ENCODE assay signal across 20 mouse cellular contexts in genomic region chr2:13161717-13162116, GRCm38 (mm10).
"Had no signal": no experiment of that assay in that cellular context is flagged by ENCODE, and none has a peak within 500 bp of the region (broad histone marks: within the 10 kb centered on the region; RNA-seq: fewer than 3 reads in every experiment).

No protein-coding gene starts in this region.

- H3K4me3 ChIP-seq: lung, embryonic 15.5 days; megakaryocyte, embryonic 14.5 days; midbrain, embryonic 13.5 days; midbrain, embryonic 15.5 days; neural tube, embryonic 12.5 days had no signal

- DNase-seq: liver, postnatal 0 days; lung, adult 2 months; lung, postnatal 14 days; lung, postnatal 36 days; retina, postnatal 1 day; right cerebral cortex, adult 18-20 months; right cerebral cortex, postnatal 25 days; right cerebral cortex, postnatal 4 days; spleen, adult 18-20 months; thymus, adult 18-20 months; thymus, postnatal 25 days; thymus, postnatal 4 days had no signal

- H3K4me1 ChIP-seq: lung, embryonic 15.5 days; midbrain, embryonic 13.5 days; midbrain, embryonic 15.5 days; neural tube, embryonic 12.5 days had no signal

- H3K9me3 ChIP-seq: lung, embryonic 15.5 days; megakaryocyte, embryonic 14.5 days; midbrain, embryonic 13.5 days; midbrain, embryonic 15.5 days; neural tube, embryonic 12.5 days had no signal

- H3K4me2 ChIP-seq: lung, embryonic 15.5 days; midbrain, embryonic 11.5 days; midbrain, embryonic 13.5 days; midbrain, embryonic 15.5 days; neural tube, embryonic 12.5 days had no signal

- H3K36me3 ChIP-seq: lung, embryonic 15.5 days; midbrain, embryonic 13.5 days; midbrain, embryonic 15.5 days; neural tube, embryonic 12.5 days had no signal

- ATAC-seq: liver, postnatal 0 days; lung, postnatal 0 days; midbrain, embryonic 13.5 days; midbrain, embryonic 15.5 days had no signal

- H3K9ac ChIP-seq: liver, postnatal 0 days; lung, embryonic 15.5 days; midbrain, embryonic 13.5 days; midbrain, embryonic 15.5 days; neural tube, embryonic 12.5 days had no signal

- H3K27me3 ChIP-seq: lung, embryonic 15.5 days; megakaryocyte, embryonic 14.5 days; midbrain, embryonic 13.5 days; midbrain, embryonic 15.5 days; neural tube, embryonic 12.5 days had no signal

- H3K27ac ChIP-seq: lung, embryonic 15.5 days; macrophage; midbrain, embryonic 13.5 days; midbrain, embryonic 15.5 days; neural tube, embryonic 12.5 days had no signal
